Mouse (Mus musculus): ENCODE data around the gene Olfr1046. TPM values are rescaled to one million over a fixed set of nuclear protein-coding genes. Genes with fewer than 3 reads are reported as not detected.

The Olfr1046 gene
- polyA plus RNA-seq, 1 experiment from 2014 or later = not detected

Other genes starting within 250 kb of the Olfr1046 start
- gene Olfr1029, start 245.4 kb downstream of the Olfr1046 start, polyA plus RNA-seq (2015; fragmentation: Nextera tagmentation; extraction: Ambion mirVana) = not detected in 2 replicates
- gene Olfr1030, start 240.0 kb downstream of the Olfr1046 start, polyA plus RNA-seq (2015; fragmentation: Nextera tagmentation; extraction: Ambion mirVana) = not detected in 2 replicates
- not detected in 2 replicates for gene Olfr1031, start 229.0 kb downstream of the Olfr1046 start, polyA plus RNA-seq (2015; fragmentation: Nextera tagmentation; extraction: Ambion mirVana)
- gene Olfr1032, start 213.8 kb downstream of the Olfr1046 start, polyA plus RNA-seq (2015; fragmentation: Nextera tagmentation; extraction: Ambion mirVana) = not detected in 2 replicates
- gene Olfr1033, start 198.7 kb downstream of the Olfr1046 start, polyA plus RNA-seq (2015; fragmentation: Nextera tagmentation; extraction: Ambion mirVana) = 2.8 and 3.4 TPM in 2 replicates
- gene Olfr1034, start 173.5 kb downstream of the Olfr1046 start, polyA plus RNA-seq (2015; fragmentation: Nextera tagmentation; extraction: Ambion mirVana) = 0.03 and 0.06 TPM in 2 replicates
- gene Olfr1036, start 145.3 kb downstream of the Olfr1046 start, polyA plus RNA-seq (2015; fragmentation: Nextera tagmentation; extraction: Ambion mirVana) = not detected in 2 replicates
- gene Olfr1037, start 131.9 kb downstream of the Olfr1046 start, polyA plus RNA-seq (2015; fragmentation: Nextera tagmentation; extraction: Ambion mirVana) = not detected in 2 replicates
- not detected in 2 replicates for gene Olfr1039, start 83.4 kb downstream of the Olfr1046 start, polyA plus RNA-seq (2015; fragmentation: Nextera tagmentation; extraction: Ambion mirVana)
- not detected in 2 replicates for gene Olfr1040, start 72.6 kb downstream of the Olfr1046 start, polyA plus RNA-seq (2015; fragmentation: Nextera tagmentation; extraction: Ambion mirVana)
- not detected in 2 replicates for gene Olfr1042, start 57.5 kb downstream of the Olfr1046 start, polyA plus RNA-seq (2015; fragmentation: Nextera tagmentation; extraction: Ambion mirVana)
- gene Olfr1043, start 51.8 kb downstream of the Olfr1046 start, polyA plus RNA-seq (2015; fragmentation: Nextera tagmentation; extraction: Ambion mirVana) = not detected in 2 replicates
- gene Olfr1044, start 41.5 kb downstream of the Olfr1046 start, polyA plus RNA-seq (2015; fragmentation: Nextera tagmentation; extraction: Ambion mirVana) = not detected in 2 replicates
- gene Olfr52, start 33.6 kb downstream of the Olfr1046 start, polyA plus RNA-seq (2015; fragmentation: Nextera tagmentation; extraction: Ambion mirVana) = not detected in 2 replicates
- not detected in 2 replicates for gene Olfr1045, start 16.3 kb downstream of the Olfr1046 start, polyA plus RNA-seq (2015; fragmentation: Nextera tagmentation; extraction: Ambion mirVana)
- not detected in 2 replicates for gene Olfr1047, start 12.1 kb upstream of the Olfr1046 start, polyA plus RNA-seq (2015; fragmentation: Nextera tagmentation; extraction: Ambion mirVana)
- gene Olfr1048, start 21.0 kb upstream of the Olfr1046 start, polyA plus RNA-seq (2015; fragmentation: Nextera tagmentation; extraction: Ambion mirVana) = not detected in 2 replicates
- gene Olfr1049, start 39.0 kb upstream of the Olfr1046 start, polyA plus RNA-seq (2015; fragmentation: Nextera tagmentation; extraction: Ambion mirVana) = not detected in 2 replicates
- not detected in 2 replicates for gene Olfr1051, start 59.8 kb upstream of the Olfr1046 start, polyA plus RNA-seq (2015; fragmentation: Nextera tagmentation; extraction: Ambion mirVana)
- gene Olfr1052, start 73.1 kb upstream of the Olfr1046 start, polyA plus RNA-seq (2015; fragmentation: Nextera tagmentation; extraction: Ambion mirVana) = not detected in 2 replicates
- gene Olfr1053, start 96.0 kb upstream of the Olfr1046 start, polyA plus RNA-seq (2015; fragmentation: Nextera tagmentation; extraction: Ambion mirVana) = not detected in 2 replicates
- gene Olfr1054, start 116.1 kb upstream of the Olfr1046 start, polyA plus RNA-seq (2015; fragmentation: Nextera tagmentation; extraction: Ambion mirVana) = not detected in 2 replicates
- not detected in 2 replicates for gene Olfr1055, start 131.0 kb upstream of the Olfr1046 start, polyA plus RNA-seq (2015; fragmentation: Nextera tagmentation; extraction: Ambion mirVana)
- not detected in 2 replicates for gene Olfr1056, start 143.2 kb upstream of the Olfr1046 start, polyA plus RNA-seq (2015; fragmentation: Nextera tagmentation; extraction: Ambion mirVana)
- not detected in 2 replicates for gene Olfr1057, start 159.1 kb upstream of the Olfr1046 start, polyA plus RNA-seq (2015; fragmentation: Nextera tagmentation; extraction: Ambion mirVana)
- not detected in 2 replicates for gene Olfr1058, start 169.2 kb upstream of the Olfr1046 start, polyA plus RNA-seq (2015; fragmentation: Nextera tagmentation; extraction: Ambion mirVana)
- gene Olfr1061, start 194.7 kb upstream of the Olfr1046 start, polyA plus RNA-seq (2015; fragmentation: Nextera tagmentation; extraction: Ambion mirVana) = not detected in 2 replicates
- gene Olfr1062, start 207.4 kb upstream of the Olfr1046 start, polyA plus RNA-seq (2015; fragmentation: Nextera tagmentation; extraction: Ambion mirVana) = not detected in 2 replicates
- gene Olfr1065, start 231.3 kb upstream of the Olfr1046 start, polyA plus RNA-seq (2015; fragmentation: Nextera tagmentation; extraction: Ambion mirVana) = not detected in 2 replicates
- not detected in 2 replicates for gene Olfr1066, start 237.0 kb upstream of the Olfr1046 start, polyA plus RNA-seq (2015; fragmentation: Nextera tagmentation; extraction: Ambion mirVana)